Mouse (Mus musculus) embryonic stem cell, embryonic (primary cell): ENCODE results near the gene Zfp94.

Experiments
- CTCF ChIA-PET, 4 experiments: fragments of 300-600 bp in 2 of 4; fragments of 350-600 bp in 2 of 4; sonication (Branson Sonifier 250); formaldehyde crosslinking; loops; one replicate each; lab custom pipeline; 2022; ENCODE audit warnings: inconsistent platforms in 2 of 4; lab: Charles Lee
- POLR2A ChIA-PET, 4 experiments: fragments of 300-600 bp in 2 of 4; fragments of 350-600 bp in 2 of 4; sonication (Branson Sonifier 250); formaldehyde crosslinking; loops; one replicate each; lab custom pipeline; 2022; ENCODE audit warnings: antibody characterized with exemption in 4 of 4, inconsistent platforms in 1 of 4; lab: Charles Lee

Zfp94 gene

GRCm38 (mm10) chr7:24327281-24327975 is 11.0 kb upstream of the Zfp94 start:
- ChIA-PET CTCF (interaction anchor here in 2 of 4 experiments (1.6 to 3.7 kb wide), 2 partner anchors 8 to 9 kb away, joined by 6 to 16 read pairs; no protein-coding TSS in a partner anchor), POLR2A (interaction anchor here in 2 of 4 experiments (0.7 to 1.2 kb wide), 2 partner anchors 8 to 62 kb away, joined by 3 to 6 read pairs; no protein-coding TSS in a partner anchor)

DNA sequence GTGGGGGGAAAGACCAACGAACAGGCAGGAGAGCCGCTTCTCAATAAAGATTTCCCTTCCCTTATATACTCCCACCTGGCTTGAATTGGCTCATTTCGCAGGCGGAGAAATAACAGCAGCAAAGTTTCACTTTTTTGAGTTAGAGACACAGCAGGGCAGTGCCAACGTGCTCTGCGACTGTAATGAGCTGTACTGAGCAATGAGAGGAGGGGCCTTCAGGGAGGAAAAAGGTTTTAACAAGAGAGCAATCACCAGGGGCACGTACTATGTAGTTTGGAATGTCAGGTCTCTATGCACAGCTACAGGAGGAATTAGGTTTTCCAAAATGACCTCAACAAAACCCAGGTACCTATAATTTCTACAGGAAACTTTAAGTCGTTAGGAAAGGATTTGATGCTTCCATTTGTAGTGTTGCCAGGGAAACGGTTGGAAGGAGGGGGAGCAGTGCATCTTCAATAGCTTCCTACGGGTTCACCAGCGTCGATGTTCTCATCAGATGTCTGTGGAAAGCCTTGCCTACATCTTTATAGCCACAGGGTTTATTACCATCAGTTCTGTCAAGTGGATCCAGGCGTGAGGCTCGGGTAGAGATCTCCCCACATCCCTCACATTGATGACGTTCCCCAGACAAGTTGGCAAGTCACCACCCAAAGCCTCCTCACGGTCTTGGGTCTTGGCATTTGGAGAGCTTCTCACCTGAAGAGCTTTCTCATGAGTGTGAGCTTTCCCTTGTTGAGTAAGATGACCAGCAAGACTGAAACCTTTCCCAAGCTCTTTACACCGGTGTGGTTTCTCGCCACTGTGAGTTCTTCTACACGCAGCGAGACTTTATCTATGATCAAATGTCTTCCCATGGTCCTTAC is 10.0 kb upstream of the Zfp94 start:
- POLR2A ChIA-PET = interaction anchor here in 2 of 4 experiments (0.7 to 1.2 kb wide), 2 partner anchors 9 to 63 kb away, joined by 3 to 6 read pairs; no protein-coding TSS in a partner anchor

DNA sequence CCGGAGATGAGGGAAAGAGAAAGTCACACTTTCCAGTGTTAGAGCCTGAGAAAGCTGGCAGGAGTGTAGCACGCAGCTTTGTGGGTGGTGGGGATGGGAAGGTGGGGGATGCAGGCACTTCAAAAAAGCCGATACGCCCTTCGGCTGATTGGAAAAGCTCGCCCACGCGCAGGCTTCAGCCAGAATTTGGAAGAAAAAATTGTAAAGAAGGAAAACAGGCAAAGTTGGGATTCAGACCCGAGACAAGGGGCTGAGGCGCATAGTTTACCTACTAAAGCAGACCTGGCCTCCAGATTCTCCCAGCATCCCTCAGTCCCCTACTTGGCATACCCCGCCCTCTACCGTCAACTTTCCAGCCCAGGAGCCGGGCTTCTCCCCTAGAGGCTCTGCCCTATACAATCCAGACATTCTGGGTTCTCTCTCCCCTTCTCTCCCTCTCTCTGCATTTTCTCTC is 9.2 kb upstream of the Zfp94 start:
- ChIA-PET CTCF (interaction anchor here in 2 of 4 experiments (0.7 to 3.7 kb wide), 5 partner anchors 10 to 132 kb away, joined by 3 to 16 read pairs (median 4); no protein-coding TSS in a partner anchor), POLR2A (interaction anchor here in 2 of 4 experiments (1.0 to 1.3 kb wide), 3 partner anchors 9 to 47 kb away, joined by 3 read pairs; partner anchors contain the start of gene Zfp94 (in 1 of the 2))

More for the DNA sequence above, 10.0 kb upstream of the Zfp94 start:
- CTCF ChIA-PET = interaction anchor here in 3 of 4 experiments (0.7 to 3.7 kb wide), 3 partner anchors 9 to 10 kb away, joined by 3 to 16 read pairs (median 6); no protein-coding TSS in a partner anchor

GRCm38 (mm10) chr7:24325197-24325596 is 8.7 kb upstream of the Zfp94 start:
- ChIA-PET CTCF (interaction anchor here in 2 of 4 experiments (0.7 to 3.7 kb wide), 5 partner anchors 11 to 132 kb away, joined by 3 to 16 read pairs (median 4); no protein-coding TSS in a partner anchor), POLR2A (interaction anchor here in 2 of 4 experiments (0.6 to 1.3 kb wide), 4 partner anchors 9 to 126 kb away, joined by 3 read pairs; partner anchors contain the start of gene Zfp94 (in 1 of the 2))

- CTCF ChIA-PET = interaction anchor here in 1 of 4 experiments (0.6 kb wide), 1 partner anchor 44 kb away, joined by 3 read pairs; no protein-coding TSS in a partner anchor
These were observed 6.1 kb upstream of the Zfp94 start for GRCm38 (mm10) chr7:24322593-24322992.

DNA sequence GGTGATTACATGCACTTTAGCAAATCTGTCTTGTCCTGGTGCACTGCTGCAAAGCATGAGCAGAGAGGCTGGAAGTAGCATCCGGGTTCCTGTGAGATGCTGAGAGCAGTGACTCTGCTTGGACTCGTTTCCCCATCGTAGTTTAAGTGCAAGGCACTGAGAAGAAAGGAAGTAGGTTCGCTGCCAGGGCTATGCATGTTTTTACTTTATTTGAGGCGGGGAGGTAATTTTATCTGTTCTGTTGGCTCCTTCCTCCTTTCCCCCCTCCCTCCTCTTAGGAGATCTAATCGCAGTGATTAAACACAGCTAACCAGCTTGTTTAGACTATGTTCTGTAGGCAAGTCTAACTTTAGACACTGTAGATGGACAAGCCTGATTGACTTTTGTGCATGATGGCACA is 2.5 kb upstream of the Zfp94 start:
- CTCF ChIA-PET = no interaction called here
- POLR2A ChIA-PET = no interaction called here

More at GRCm38 (mm10) chr7:24322593-24322992, 6.1 kb upstream of the Zfp94 start:
- POLR2A ChIA-PET = interaction anchor here in 1 of 4 experiments (1.0 kb wide), 1 partner anchor 12 kb away, joined by 4 read pairs; no protein-coding TSS in a partner anchor

DNA sequence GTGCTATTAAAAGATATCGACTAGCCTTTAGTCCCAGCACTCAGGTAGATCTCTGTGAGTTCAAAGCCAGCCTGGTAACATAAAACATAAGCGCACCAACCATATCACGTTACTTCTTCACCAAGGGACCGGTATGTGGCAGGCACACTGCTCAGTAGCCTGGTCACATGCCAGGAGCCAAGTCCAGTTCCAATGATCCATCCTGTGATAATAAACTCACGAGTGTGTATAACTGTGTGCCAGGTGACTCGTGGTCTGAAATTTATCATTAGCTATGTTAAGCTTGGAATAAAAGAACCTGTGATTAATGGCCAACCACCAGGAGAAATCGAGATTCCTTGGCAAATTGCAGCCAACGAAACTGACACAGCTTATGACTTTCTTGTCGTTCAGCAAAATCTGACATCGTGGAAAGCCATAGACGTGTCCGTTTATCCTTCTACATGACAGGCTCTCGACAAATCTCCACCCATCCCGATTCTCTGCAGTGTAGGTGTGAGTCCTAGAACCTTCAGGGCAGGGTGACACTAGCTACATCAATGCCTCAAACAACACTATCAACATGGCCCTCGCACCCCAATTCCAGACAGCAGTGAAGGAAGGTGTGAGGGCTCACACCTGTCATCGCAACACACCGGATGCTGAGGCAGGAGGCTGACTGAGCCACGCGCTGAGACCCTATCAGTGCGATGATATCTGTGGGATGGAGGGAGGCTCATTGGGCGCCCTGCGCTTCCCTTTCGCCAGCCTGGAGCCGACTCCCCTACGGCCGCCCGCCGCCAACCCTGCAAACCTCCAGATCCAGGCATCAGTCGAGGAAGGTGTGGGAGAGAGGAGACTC is 520 bp downstream of the Zfp94 start:
- POLR2A ChIA-PET = interaction anchor here in 3 of 4 experiments (0.7 to 1.7 kb wide), 10 partner anchors 9 to 237 kb away, joined by 3 to 7 read pairs (median 3); partner anchors contain the start of genes Smg9 (in 2 of the 3), Zfp108 (in 1 of the 3), Zfp235 (in 1 of the 3) and Zfp428 (in 1 of the 3)

DNA sequence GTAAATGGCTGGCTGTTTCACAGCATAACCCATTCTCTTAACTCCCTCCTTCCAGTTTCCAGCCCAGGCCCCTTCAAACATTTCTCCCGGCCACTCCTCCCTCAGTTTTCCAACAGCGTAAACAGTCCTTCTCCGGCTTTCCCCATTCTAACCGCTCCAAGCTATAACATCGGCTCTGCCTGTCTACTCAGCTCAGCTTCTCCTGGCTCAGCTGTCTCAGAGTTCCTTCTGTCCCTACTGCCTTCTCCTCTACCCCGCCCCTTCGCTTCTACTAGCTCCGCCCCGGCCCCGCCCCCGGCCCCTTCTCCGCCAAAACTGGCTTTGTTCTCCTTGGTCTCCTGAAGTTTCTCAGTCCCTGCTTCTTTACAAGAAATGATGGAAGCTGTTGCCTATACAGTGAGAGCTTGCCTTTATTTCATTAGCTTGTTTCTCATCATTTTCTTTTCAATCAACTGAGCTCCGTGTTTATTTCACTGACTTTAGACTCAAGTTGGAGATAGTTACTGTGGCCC is 15.6 kb downstream of the Zfp94 start, which contains the start of gene Zfp61:
Zfp61 (minus strand) TSS at position 462 of the 512 bp plus-strand sequence.
- ChIA-PET POLR2A (interaction anchor here in 1 of 4 experiments (0.5 to 1.5 kb wide), 4 partner anchors 16 to 183 kb away, joined by 3 to 5 read pairs (median 4); partner anchors contain the start of gene Zfp94), CTCF (interaction anchor here in 3 of 4 experiments (0.8 to 1.5 kb wide), 3 partner anchors 13 to 35 kb away, joined by 3 to 4 read pairs (median 3); no protein-coding TSS in a partner anchor)

More for the DNA sequence above, 520 bp downstream of the Zfp94 start:
- CTCF ChIA-PET = interaction anchor here (0.6 to 1.4 kb wide), 4 partner anchors 13 to 25 kb away, joined by 4 to 7 read pairs (median 4); no protein-coding TSS in a partner anchor

DNA sequence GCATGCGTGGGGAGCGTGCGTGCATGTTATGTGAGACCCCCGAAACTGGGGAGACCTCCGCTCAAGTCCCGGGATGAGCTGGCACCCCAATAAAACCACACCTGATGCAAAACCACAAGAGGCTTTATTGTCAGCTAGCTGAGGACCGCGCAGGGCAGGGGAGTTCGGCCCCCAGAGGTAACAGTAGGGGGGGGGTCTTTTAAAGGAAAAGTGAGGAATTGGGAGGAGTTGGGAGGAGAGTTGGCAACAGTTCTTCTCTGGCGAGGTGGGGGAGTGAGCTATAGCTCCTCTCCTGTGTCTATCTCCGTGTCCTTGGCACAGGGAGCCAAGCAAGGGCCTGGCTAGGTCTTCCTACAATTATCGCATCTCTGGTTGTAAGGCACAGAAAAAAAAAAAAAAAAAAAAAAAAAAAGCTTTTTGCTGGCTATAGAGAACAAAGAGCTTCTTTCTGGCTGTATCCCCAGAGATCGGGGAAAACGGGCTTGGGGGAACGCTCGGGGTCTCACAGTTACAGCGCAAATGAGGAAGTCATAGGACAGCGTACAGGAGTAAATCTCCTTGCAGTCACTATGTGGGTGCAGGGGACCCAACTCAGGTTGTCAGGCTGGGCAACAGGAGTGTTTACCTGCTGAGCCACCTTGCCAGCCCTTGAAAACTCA is 16.5 kb downstream of the Zfp94 start:
- CTCF ChIA-PET = interaction anchor here (0.5 to 1.9 kb wide), 21 partner anchors 10 to 714 kb away, joined by 3 to 20 read pairs (median 4); partner anchors contain the start of gene Zfp108 (in 1 of the 4)

GRCm38 (mm10) chr7:24298973-24299708 is 17.3 kb downstream of the Zfp94 start:
- CTCF ChIA-PET = interaction anchor here (0.6 to 1.9 kb wide), 17 partner anchors 10 to 676 kb away, joined by 3 to 20 read pairs (median 4); partner anchors contain the start of gene Zfp108 (in 1 of the 4)
- POLR2A ChIA-PET = interaction anchor here (0.6 to 1.9 kb wide), 37 partner anchors 10 to 705 kb away, joined by 3 to 10 read pairs (median 4); partner anchors contain the start of genes Smg9 (in 2 of the 4), Zfp180 (in 2 of the 4), Zfp235 (in 2 of the 4) and Zfp108 (in 1 of the 4)

More for the DNA sequence above, 16.5 kb downstream of the Zfp94 start:
- POLR2A ChIA-PET = interaction anchor here (0.5 to 1.9 kb wide), 39 partner anchors 10 to 704 kb away, joined by 3 to 10 read pairs (median 4); partner anchors contain the start of genes Smg9 (in 2 of the 4), Zfp180 (in 2 of the 4), Zfp235 (in 2 of the 4) and Zfp108 (in 1 of the 4)

GRCm38 (mm10) chr7:24298635-24298972 is 17.9 kb downstream of the Zfp94 start:
- POLR2A ChIA-PET = interaction anchor here (0.7 to 1.9 kb wide), 18 partner anchors 9 to 301 kb away, joined by 3 to 10 read pairs (median 6); partner anchors contain the start of genes Smg9 (in 2 of the 4), Zfp111 (in 1 of the 4), Zfp180 (in 1 of the 4) and Zfp94 (in 1 of the 4)
- CTCF ChIA-PET = interaction anchor here in 3 of 4 experiments (0.6 to 1.9 kb wide), 9 partner anchors 9 to 676 kb away, joined by 3 to 20 read pairs (median 4); partner anchors contain the start of gene Zfp108 (in 1 of the 3)

- POLR2A ChIA-PET = interaction anchor here in 1 of 4 experiments (0.7 to 1.3 kb wide), 3 partner anchors 15 to 229 kb away, joined by 3 to 6 read pairs (median 5); no protein-coding TSS in a partner anchor
- CTCF ChIA-PET = interaction anchor here in 1 of 4 experiments (0.5 kb wide), 1 partner anchor 41 kb away, joined by 4 read pairs; no protein-coding TSS in a partner anchor
These were observed 18.9 kb downstream of the Zfp94 start for GRCm38 (mm10) chr7:24297361-24298095.

GRCm38 (mm10) chr7:24296386-24296785 is 20.1 kb downstream of the Zfp94 start:
- CTCF ChIA-PET = interaction anchor here in 2 of 4 experiments (0.7 to 1.5 kb wide), 2 partner anchors 9 to 202 kb away, joined by 4 to 6 read pairs; no protein-coding TSS in a partner anchor
- POLR2A ChIA-PET = interaction anchor here in 1 of 4 experiments (0.7 kb wide), 1 partner anchor 78 kb away, joined by 3 read pairs; no protein-coding TSS in a partner anchor

DNA sequence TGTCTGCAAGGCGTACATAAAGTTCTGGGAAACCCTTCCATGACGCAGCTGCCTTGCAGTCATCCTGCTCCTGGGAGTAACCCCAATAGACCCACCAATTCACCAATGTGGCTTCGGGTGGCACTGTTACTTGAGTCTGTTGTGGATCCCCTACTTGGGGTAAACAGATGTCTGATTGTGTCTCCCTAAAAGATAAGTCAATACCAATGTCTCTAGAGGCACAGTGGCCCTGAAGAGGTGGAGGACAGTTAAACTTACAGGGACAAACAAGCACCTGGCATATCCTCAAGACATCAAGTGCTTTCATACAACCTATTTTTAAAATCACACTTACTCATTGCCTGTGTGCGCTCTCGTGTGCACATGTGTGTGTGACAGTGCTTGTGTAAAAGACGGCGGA is 21.1 kb downstream of the Zfp94 start:
- CTCF ChIA-PET = interaction anchor here in 1 of 4 experiments (1.5 kb wide), 1 partner anchor 8 kb away, joined by 6 read pairs; no protein-coding TSS in a partner anchor

More for the DNA sequence above, 21.1 kb downstream of the Zfp94 start:
- POLR2A ChIA-PET = no interaction called here
